In the genomic region with DNA sequence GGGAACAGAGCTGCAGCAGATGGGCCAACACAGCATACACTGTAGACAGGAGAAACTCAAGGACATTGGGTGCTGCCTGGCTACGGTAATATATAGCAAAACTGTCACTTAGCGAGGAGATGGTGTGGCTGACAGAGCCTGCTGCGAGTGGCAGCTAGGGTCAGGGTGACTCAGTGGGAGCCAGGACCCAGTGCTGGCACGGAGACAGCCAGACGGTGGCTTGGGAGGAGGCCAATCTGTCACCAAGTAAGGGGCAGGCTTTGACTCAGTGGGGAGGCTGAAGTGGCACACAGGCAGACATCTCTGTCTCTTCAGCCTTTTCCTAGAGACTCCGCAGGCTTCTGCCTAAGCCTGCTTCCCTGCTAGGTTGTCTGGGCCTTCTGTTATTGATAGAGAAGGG, we compare ENCODE assay signal across 12 mouse cellular contexts. TPM values are rescaled to one million over a fixed set of nuclear protein-coding genes. Genes with fewer than 3 reads are reported as not detected.
DNase-seq lines count a peak whose midpoint lies in the region; ATAC-seq and TF ChIP-seq lines count a peak whose summit lies in the region.
"Had no signal": no experiment of that assay in that cellular context is flagged by ENCODE, and none has a peak within 500 bp of the region (broad histone marks: within the 10 kb centered on the region; RNA-seq: fewer than 3 reads in every experiment).

No protein-coding gene starts in this region.

- H3K4me2 ChIP-seq in lung, postnatal 0 days (replicated peaks; ENCODE audit: low read depth, low read length), result no peak overlapping the region
- no peak overlapping the region for H3K4me2 ChIP-seq in hindbrain, embryonic 16.5 days (ENCODE audit: low read length)

- H3K36me3 ChIP-seq in lung, postnatal 0 days (ENCODE audit: insufficient read depth, low read length), result no peaks in the 10 kb centered on the region
- H3K36me3 ChIP-seq in hindbrain, embryonic 16.5 days (ENCODE audit: control insufficient read depth, insufficient read depth, low read length), result no peaks in the 10 kb centered on the region
- H3K36me3 ChIP-seq in limb, embryonic 10.5 days, result no peaks in the 10 kb centered on the region

- H3K9me3 ChIP-seq in lung, postnatal 0 days (ENCODE audit: low read length), result no peaks in the 10 kb centered on the region
- peaks cover under 1% of the 10 kb centered on the region; the same call in 1 of the 2 replicates for H3K9me3 ChIP-seq in hindbrain, embryonic 16.5 days (ENCODE audit: control insufficient read depth, low read length)
- H3K9me3 ChIP-seq in limb, embryonic 10.5 days (replicated peaks), result no peaks in the 10 kb centered on the region

- TF ChIP-seq EP300 in lung, postnatal 0 days (IDR thresholded peaks at IDR 0.05), result no peak

- no peak overlapping the region for H3K9ac ChIP-seq in lung, postnatal 0 days (replicated peaks; ENCODE audit: low read depth)
- no peak overlapping the region for H3K9ac ChIP-seq in hindbrain, embryonic 16.5 days (ENCODE audit: low read depth, low read length)

- no peak for ATAC-seq in lung, postnatal 0 days
- ATAC-seq in hindbrain, embryonic 16.5 days, result peak; percentile 72
- ATAC-seq: CD4-positive, CD25-positive, alpha-beta regulatory T cell, adult 4 months had no signal

- no peaks in the 10 kb centered on the region for H3K27me3 ChIP-seq in lung, postnatal 0 days (replicated peaks; ENCODE audit: insufficient read depth, low read length)
- H3K27me3 ChIP-seq in hindbrain, embryonic 16.5 days (replicated peaks; ENCODE audit: control insufficient read depth, insufficient read depth, low read length), result no peaks in the 10 kb centered on the region
- no peaks in the 10 kb centered on the region for H3K27me3 ChIP-seq in limb, embryonic 10.5 days (ENCODE audit: low read depth, poor library complexity, severe bottlenecking)

- H3K4me3 ChIP-seq in lung, postnatal 0 days (ENCODE audit: low read depth, low read length), result no peak overlapping the region
- no peak overlapping the region for H3K4me3 ChIP-seq in hindbrain, embryonic 16.5 days (ENCODE audit: low read length)
- H3K4me3 ChIP-seq in limb, embryonic 10.5 days, result no peak overlapping the region

- TF ChIP-seq CTCF in lung, postnatal 0 days (IDR thresholded peaks at IDR 0.05), result no peak

- WGBS in lung, postnatal 0 days, result 43% methylated on average over 6 of the region's 6 CpGs
- 45% methylated on average over 6 of the region's 6 CpGs for WGBS in hindbrain, embryonic 16.5 days
- 69% methylated on average over 6 of the region's 6 CpGs for WGBS in limb, embryonic 10.5 days

- no peak overlapping the region for H3K27ac ChIP-seq in lung, postnatal 0 days (ENCODE audit: low read length)
- H3K27ac ChIP-seq in hindbrain, embryonic 16.5 days (ENCODE audit: low read depth, low read length), result no peak overlapping the region
- H3K27ac ChIP-seq in limb, embryonic 10.5 days, result no peak overlapping the region
- H3K27ac ChIP-seq: macrophage had no signal

- no peaks in the 10 kb centered on the region for H3K4me1 ChIP-seq in lung, postnatal 0 days (ENCODE audit: insufficient read depth, low read depth, low read length)
- no peaks in the 10 kb centered on the region for H3K4me1 ChIP-seq in hindbrain, embryonic 16.5 days (ENCODE audit: control insufficient read depth, insufficient read depth, low read depth, low read length)
- no peaks in the 10 kb centered on the region for H3K4me1 ChIP-seq in limb, embryonic 10.5 days

- peak; percentile 2 for DNase-seq in lung, postnatal 10 days
- DNase-seq in lung, postnatal 0 days (ENCODE audit: low spot score), result no peak
- peak; percentile 73 for DNase-seq in cerebellum, adult 11 months
- DNase-seq in gastrocnemius, postnatal 25 days, result peak; percentile 30
- no peak for DNase-seq in spleen, postnatal 4 days (ENCODE audit: low spot score in 2 of 2)
- DNase-seq in thymus, postnatal 0 days (ENCODE audit: low spot score), result no peak
- DNase-seq in limb, embryonic 10.5 days (ENCODE audit: low spot score), result no peak
- DNase-seq: kidney, adult 2 months; liver had no signal

RNA-seq across cellular contexts. Expression of a gene that starts 42.5 kb away (rescaled TPM):
- 1.4 TPM in 2 replicates for polyA plus RNA-seq in lung, postnatal 0 days (2015; fragmentation: Nextera tagmentation; extraction: Ambion mirVana)
- total RNA-seq in gastrocnemius, postnatal 25 days (2021), result 1 to 10 TPM; 2.0 to 5.8 TPM
- polyA plus RNA-seq in hindbrain, embryonic 16.5 days (2015; fragmentation: Nextera tagmentation; extraction: Ambion mirVana), result 25.6 and 26.8 TPM in 2 replicates
- polyA plus RNA-seq in thymus, postnatal 0 days (2015; fragmentation: Nextera tagmentation; extraction: Ambion mirVana), result 0.21 and 0.26 TPM in 2 replicates
- 3.3 and 3.4 TPM in 2 replicates for polyA plus RNA-seq in limb, embryonic 10.5 days (2016; fragmentation: Nextera tagmentation; extraction: Ambion mirVana)
- polyA plus RNA-seq: macrophage had no signal

Comparison
In these comparisons a context has a peak if more than half of its experiments do, and no peak if none do; other contexts are left out.
1. DNase-seq: peak in lung, postnatal 10 days (single experiment), cerebellum, adult 11 months (single experiment) and gastrocnemius, postnatal 25 days (single experiment); none in lung, postnatal 0 days (single experiment), spleen, postnatal 4 days (0 of 2), thymus, postnatal 0 days (single experiment) and limb, embryonic 10.5 days (single experiment).